Mouse (Mus musculus): ENCODE measurements around the gene Sprr2j-ps.

- no peak for TF ChIP-seq CTCF (IDR thresholded peaks at IDR 0.05; ENCODE audit: low read depth)
- TF ChIP-seq EP300 (IDR thresholded peaks at IDR 0.05; ENCODE audit: low read depth): no peak
Measured at GRCm38 (mm10) chr3:92467424-92467823, 49.5 kb downstream of the Sprr2j-ps start.
